Mouse (Mus musculus) thymus, postnatal 36 days (tissue): ENCODE results near the gene Calm5.
"Not testable (repeated sequence)": the region's sequence is repeated elsewhere in the genome, so short reads cannot be mapped to it uniquely, and the experiment has no call there.

Experiments used
- DNase-seq, 2 experiments: peaks; one replicate each; pipeline ENCODE4 v3.0.0; 2022; ENCODE audit warnings: mixed read lengths in 2 of 2

Gene Calm5

DNA sequence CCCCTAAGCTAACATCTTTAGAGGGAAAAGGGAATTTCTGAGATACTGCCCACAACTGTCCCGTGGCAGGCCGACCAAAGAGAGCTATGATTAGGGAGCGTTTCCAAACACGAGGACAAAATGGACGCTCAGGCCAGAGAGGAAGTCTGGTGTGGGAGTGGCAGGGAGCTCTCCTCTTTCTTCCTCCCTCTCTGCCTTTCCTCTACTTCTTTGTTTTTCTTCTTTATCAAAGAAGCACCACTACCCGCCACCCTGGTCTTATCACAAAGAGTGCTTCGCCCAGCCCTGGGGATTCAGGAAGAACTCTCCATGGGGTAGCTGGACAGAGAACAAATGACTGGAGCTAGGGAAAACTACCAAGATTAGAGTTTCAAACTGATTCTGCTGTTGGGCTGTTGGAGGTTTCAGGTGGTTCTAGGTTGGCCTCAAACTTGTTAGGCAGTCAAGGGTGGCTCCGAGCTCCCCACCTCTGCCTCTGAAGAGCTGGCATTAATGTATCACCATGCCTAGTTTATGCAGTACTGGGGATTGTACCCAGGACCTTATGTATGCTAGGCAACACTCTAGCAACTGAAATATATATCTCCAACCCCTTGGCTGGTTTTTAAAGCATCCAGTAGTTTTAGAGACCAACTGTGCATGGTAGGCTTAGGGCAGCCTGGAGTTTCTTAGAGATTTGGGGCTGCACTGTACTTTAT lies 12.5 kb downstream of the Calm5 start:
- no peak for DNase-seq

GRCm38 (mm10) chr13:3867158-3867557 lies 13.2 kb downstream of the Calm5 start:
- DNase-seq: no peak

GRCm38 (mm10) chr13:3869901-3870300 lies 15.9 kb downstream of the Calm5 start:
- DNase-seq: no peak

DNA sequence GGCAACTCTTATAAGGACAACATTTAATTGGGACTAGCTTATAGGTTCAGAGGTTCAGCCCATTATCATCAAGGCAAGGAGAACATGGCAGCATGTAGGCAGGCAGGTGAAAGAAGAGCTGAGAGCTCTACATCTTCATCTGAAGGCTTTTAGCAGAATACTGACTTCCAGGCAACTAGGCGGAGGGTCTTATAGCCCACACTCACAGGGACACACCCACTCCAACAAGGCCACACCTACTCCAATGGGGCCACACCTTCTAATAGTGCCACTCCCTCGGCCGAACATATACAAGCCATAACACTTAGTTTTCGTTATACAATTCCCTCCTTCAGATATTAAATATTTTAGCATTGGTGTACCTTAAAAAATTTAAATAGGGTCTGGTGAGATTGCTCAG lies 18.9 kb downstream of the Calm5 start:
- no peak for DNase-seq

DNA sequence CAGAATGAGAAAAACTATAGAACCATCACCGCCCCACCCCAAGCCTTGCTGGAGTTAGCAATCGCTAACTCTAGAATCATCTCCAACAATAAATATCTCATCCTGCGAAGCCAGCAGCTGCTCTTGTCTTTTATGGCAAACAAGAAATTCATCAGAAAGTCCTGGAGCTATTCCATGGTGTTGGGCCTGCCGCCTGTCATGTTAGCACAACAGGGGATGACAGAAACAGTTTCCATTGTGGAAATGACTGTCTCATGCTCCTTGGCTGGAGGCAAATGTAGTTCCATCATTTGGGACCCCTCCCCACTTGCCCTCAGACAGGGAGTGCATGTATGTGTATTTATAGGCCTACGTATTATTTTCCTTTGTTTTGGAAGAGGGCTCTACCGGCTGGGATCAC lies 22.5 kb downstream of the Calm5 start:
- no peak for DNase-seq

- no peak for DNase-seq
Observed at GRCm38 (mm10) chr13:3877185-3877584, 23.2 kb downstream of the Calm5 start.

- no peak for DNase-seq
Observed at GRCm38 (mm10) chr13:3877679-3878220, 23.8 kb downstream of the Calm5 start.

DNA sequence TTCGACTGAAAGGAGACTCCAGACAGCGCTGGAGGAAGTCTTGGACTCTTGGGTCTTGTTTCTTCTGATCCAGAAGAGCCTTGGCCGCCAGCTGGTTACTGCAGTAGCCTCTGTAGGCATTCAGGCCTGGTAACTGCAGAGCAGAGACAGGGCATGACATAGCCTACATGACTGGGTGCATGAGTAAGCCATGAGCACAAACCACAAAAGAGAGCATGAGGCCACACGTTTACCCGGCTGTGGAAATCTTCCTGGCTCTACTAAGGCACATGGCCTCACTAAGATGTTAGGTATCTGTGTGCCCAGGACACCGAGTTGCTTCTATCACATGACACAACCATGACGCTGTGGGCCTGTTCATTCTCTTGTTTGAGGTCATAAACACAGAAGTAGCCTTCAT lies 32.7 kb downstream of the Calm5 start:
- DNase-seq: no peak

- no peak for DNase-seq
Observed at GRCm38 (mm10) chr13:3889111-3889510, 35.1 kb downstream of the Calm5 start.

GRCm38 (mm10) chr13:3890061-3890460 lies 36.1 kb downstream of the Calm5 start:
- DNase-seq: no peak

DNA sequence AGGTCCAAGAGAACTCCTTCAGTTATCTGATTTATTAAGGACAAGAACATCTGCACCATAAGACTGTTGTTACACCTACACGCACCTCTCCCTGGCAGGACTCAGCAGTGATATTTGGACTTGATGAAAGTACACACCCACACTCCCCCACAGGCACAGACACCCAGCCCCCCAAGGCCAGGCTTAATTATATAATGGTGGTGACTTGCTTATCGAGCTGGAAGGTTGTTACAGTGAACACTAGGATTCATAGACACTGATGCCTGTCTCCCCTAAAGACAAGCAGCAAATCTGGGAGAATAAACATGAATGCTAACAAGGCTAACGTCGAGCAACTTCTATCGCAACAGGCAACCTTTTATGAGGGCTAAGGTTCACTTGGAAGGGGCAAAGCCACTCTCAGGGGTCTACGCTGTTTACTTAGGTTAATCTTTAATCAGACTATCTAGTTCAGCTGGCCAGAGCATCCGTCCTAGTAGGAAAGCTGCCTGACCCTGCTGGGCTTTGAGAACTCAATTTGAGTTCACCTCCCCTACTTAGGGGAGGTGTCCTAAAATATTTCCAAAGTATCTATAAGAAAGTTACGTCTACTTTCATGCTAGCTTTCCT lies 37.6 kb downstream of the Calm5 start:
- DNase-seq: no peak

- no peak for DNase-seq
Observed at GRCm38 (mm10) chr13:3892601-3893000, 38.6 kb downstream of the Calm5 start.

- DNase-seq: peak; percentile 93 to 94
Observed at GRCm38 (mm10) chr13:3893126-3893734, 39.3 kb downstream of the Calm5 start.

DNA sequence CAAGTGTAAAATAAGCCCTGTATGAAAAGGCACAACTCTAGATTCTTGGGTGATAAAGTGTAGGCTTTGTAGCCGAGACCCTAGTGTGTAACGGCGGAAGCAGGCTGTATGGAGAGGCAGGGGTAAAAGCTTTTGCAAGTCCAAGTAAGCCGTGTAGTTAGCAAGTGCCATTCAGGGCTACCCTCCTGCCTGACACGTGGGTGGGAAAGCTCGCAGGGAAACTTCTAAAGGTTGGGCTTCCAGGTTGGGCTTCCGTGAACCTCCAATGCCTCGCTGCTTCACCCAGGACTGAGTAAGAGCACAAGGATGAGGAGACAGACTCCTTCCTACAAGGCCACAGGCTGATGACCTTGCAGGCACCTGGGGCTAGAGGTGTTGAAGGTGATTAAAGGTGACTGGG lies 40.6 kb downstream of the Calm5 start:
- DNase-seq: no peak

DNA sequence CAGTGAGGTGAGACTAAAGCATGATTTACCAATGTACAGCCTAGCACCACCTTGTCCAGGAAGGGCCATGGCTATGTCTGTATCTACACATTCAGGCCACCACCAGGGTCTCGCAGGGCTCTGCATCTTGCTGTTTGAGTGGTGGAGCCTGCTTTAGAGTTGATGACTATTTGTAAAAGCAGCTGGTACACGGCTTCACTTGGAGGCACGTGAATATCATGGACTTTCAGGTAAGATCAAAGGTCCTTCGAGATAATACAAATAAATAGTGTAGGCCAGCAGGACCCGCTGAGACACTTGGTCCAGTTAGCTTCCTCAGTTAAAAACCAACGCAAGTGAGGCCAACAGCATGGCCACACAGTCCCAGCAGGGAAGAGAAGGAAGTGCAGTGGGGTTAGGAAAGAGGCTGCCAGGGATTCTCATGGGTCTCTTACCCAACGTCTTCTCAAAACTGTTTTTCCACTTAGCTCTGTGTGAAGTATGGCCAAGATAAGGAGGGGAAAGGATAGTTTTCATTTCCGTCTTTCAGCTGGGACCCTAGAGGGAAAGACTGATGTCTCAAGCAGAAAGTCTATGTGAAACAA lies 41.5 kb downstream of the Calm5 start:
- DNase-seq: no peak

- no peak for DNase-seq
Observed at GRCm38 (mm10) chr13:3896032-3896431, 42.1 kb downstream of the Calm5 start.

- peak; percentile 49 to 62 for DNase-seq
Observed at GRCm38 (mm10) chr13:3896913-3897312, 42.9 kb downstream of the Calm5 start.

DNA sequence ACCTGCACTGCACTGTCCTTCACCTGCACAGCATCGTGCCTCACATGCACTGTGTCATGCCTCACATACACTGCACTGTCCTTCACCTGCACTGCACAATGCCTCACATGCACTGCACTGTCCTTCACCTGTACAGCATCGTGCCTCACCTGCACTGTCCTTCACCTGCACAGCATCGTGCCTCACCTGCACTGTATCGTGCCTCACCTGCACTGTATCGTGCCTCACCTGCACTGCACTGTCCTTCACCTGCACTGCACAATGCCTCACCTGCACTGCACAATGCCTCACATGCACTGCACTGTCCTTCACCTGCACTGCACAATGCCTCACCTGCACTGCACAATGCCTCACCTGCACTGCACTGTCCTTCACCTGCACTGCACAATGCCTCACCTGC lies 44.2 kb downstream of the Calm5 start:
- DNase-seq: not testable (repeated sequence)

GRCm38 (mm10) chr13:3899301-3899700 lies 45.3 kb downstream of the Calm5 start:
- DNase-seq: no peak
